Mouse (Mus musculus) limb, embryonic 15.5 days (tissue): ENCODE data around the gene Tas1r3. TPM values are rescaled to one million over a fixed set of nuclear protein-coding genes. Genes with fewer than 3 reads are reported as not detected.

Experiments
- ATAC-seq: fragments of 200-750 bp; cut with Nextera tagmentation; 2 replicates; pipeline ENCODE4 v1.8.0; 2017; ENCODE audit warnings: low read depth, moderate TSS enrichment; ENCODE audit not compliant: insufficient number of reproducible peaks, low FRiP score, low TSS enrichment
- H3K27ac ChIP-seq: fragments of 300-500 bp; sonication (generic); 2 replicates; pipeline ENCODE4 v1.5.1; 2015; ENCODE audit warnings: moderate library complexity, mild to moderate bottlenecking, inconsistent platforms
- H3K27me3 ChIP-seq: fragments of 300-500 bp; sonication (generic); 2 replicates; pipeline ENCODE4 v1.6.1; 2015; ENCODE audit warnings: inconsistent platforms
- H3K36me3 ChIP-seq: fragments of 300-500 bp; sonication (generic); 2 replicates; pipeline ENCODE4 v1.6.1; 2015; ENCODE audit warnings: inconsistent platforms
- H3K4me1 ChIP-seq: fragments of 300-500 bp; sonication (generic); 2 replicates; pipeline ENCODE4 v1.6.1; 2015; ENCODE audit warnings: inconsistent platforms
- H3K4me2 ChIP-seq: fragments of 300-500 bp; sonication (generic); 2 replicates; pipeline ENCODE4 v1.6.1; 2015; ENCODE audit warnings: mild to moderate bottlenecking, inconsistent platforms
- H3K4me3 ChIP-seq: fragments of 300-500 bp; sonication (generic); 2 replicates; pipeline ENCODE4 v1.5.1; 2015; ENCODE audit warnings: mild to moderate bottlenecking, inconsistent platforms
- H3K9ac ChIP-seq: fragments of 300-500 bp; sonication (generic); 2 replicates; pipeline ENCODE4 v1.6.1; 2015; ENCODE audit warnings: inconsistent platforms
- H3K9me3 ChIP-seq: fragments of 300-500 bp; sonication (generic); 2 replicates; pipeline ENCODE4 v1.6.1; 2016; ENCODE audit warnings: inconsistent platforms
- WGBS: fragments of 180-500 bp; shearing (Covaris S2); methylation state at CpG from one replicate; pipeline ENCODE4 v1.1.7; 2015; 5-methylcytosine and 5-hydroxymethylcytosine counted together
- polyA plus RNA-seq: library from polyadenylated mRNA; unstranded; fragments of >200 nt; fragmentation: Nextera tagmentation; extraction: Ambion mirVana; gene quantifications from 2 replicates; pipeline ENCODE4 v1.2.1, GENCODE M21; 2015

Tas1r3 gene
- polyA plus RNA-seq, 1 experiment from 2014 or later: 0.32 TPM

DNA sequence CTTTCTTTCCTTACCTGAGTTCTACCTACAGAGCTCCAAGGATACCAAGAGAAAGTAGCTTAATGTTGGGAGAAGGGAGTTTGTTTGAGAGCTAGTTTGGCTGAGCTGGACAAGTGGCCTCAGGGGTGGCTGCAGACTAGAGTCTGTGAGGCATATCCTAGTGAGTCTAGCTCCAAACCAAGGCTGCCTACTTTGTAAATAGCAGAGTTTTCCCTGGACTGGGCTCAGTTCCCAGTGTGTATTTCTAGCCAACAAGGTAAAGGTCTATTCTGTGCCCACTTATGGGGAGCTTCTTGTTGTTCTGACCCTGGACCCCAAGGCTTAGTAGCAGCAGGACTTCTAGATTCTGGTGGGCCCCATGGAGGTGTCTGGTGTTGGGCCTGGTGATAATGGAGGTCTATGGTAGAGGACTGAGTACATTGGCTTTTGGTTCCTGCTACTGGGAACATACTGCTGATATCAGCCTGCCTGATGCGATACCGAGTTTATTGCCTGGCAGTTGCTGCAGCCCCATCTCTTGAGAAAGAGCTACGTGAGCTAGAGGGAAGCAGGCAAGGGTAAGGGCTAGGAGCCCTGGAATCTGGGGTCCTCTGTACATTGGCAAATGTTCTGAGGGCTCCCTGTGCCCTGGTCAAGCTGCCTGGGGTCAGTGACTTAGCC lies 13.2 kb downstream of the Tas1r3 start:
- Histone ChIP-seq H3K27ac (no peak overlapping the region), H3K4me3 (no peak overlapping the region), H3K4me2 (no peak overlapping the region), H3K36me3 (peaks cover 23% of the 10 kb centered on the region), H3K9me3 (no peaks in the 10 kb centered on the region), H3K4me1 (peaks cover 42% of the 10 kb centered on the region), H3K9ac (no peak overlapping the region), H3K27me3 (no peaks in the 10 kb centered on the region)
- no peak for ATAC-seq
- WGBS: 89% methylated on average over 3 of the region's 3 CpGs

DNA sequence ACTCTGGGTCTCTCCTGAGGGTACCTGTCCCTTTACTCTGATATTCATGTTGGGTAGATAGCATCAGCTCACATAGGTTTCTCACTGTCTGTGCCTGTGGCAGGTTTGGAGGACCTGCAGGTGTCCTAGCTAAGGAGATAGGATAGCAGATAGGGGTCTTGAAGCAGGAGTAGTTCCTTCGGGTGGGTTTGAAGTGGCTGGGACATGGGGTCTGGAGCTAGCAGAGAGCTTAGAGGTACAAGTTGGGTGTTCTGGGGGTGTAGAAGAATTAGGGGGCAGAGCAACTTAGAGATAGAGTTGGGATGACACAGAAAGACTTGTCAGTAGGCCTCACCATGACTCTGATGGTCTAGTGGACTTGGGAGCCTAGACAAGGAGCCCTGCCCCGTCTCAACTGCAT lies 13.8 kb downstream of the Tas1r3 start:
- peaks cover 18% of the 10 kb centered on the region for H3K36me3 ChIP-seq
- no peak overlapping the region for H3K4me2 ChIP-seq
- no peak overlapping the region for H3K27ac ChIP-seq
- no peak overlapping the region for H3K4me3 ChIP-seq
- peaks cover 42% of the 10 kb centered on the region for H3K4me1 ChIP-seq
- no peak for ATAC-seq
- H3K27me3 ChIP-seq: no peaks in the 10 kb centered on the region
- no peak overlapping the region for H3K9ac ChIP-seq
- H3K9me3 ChIP-seq: no peaks in the 10 kb centered on the region
- WGBS: 87% methylated on average over 2 of the region's 2 CpGs

DNA sequence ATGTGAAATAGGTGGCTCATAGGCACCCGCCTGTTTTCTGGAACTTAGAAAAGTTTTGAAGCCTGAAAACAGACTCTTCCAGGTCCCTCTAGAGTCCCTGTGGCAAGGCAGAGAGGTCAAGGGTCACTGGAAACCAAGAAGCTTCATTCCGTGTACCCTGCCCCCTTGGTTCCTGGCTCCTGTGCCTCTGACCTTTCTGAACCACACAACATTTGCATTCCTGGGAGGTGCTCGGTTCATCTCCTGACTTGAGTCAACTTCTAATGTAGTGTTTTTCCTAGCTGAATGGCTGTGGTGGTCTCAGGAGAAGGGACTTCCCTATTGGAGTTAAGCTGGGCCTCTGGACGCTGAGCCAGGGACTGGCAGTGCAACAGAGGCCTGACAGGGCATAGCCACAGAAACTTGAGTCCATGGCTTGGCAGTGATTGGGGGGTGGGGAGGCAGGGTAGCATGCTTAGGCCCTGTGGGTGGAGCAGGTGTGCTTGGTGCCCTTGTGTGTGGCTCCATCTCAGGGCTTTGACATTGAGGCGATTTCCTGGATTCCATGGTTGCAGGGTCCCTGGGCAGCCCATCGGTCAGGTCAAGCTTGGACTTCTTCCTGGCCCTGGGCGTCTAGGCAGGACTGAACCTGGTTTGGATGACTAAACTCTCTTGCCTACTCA lies 14.6 kb downstream of the Tas1r3 start:
- 65% methylated on average over 7 of the region's 7 CpGs for WGBS
- ATAC-seq: no peak
- Histone ChIP-seq H3K9me3 (no peaks in the 10 kb centered on the region), H3K4me1 (peaks cover 42% of the 10 kb centered on the region), H3K27ac (no peak overlapping the region), H3K4me3 (peak overlapping the region; percentile 89), H3K4me2 (peak overlapping the region; percentile 94), H3K9ac (peak overlapping the region; percentile 88; the same call in 1 of the 2 replicates), H3K27me3 (no peaks in the 10 kb centered on the region), H3K36me3 (peaks cover 15% of the 10 kb centered on the region)

DNA sequence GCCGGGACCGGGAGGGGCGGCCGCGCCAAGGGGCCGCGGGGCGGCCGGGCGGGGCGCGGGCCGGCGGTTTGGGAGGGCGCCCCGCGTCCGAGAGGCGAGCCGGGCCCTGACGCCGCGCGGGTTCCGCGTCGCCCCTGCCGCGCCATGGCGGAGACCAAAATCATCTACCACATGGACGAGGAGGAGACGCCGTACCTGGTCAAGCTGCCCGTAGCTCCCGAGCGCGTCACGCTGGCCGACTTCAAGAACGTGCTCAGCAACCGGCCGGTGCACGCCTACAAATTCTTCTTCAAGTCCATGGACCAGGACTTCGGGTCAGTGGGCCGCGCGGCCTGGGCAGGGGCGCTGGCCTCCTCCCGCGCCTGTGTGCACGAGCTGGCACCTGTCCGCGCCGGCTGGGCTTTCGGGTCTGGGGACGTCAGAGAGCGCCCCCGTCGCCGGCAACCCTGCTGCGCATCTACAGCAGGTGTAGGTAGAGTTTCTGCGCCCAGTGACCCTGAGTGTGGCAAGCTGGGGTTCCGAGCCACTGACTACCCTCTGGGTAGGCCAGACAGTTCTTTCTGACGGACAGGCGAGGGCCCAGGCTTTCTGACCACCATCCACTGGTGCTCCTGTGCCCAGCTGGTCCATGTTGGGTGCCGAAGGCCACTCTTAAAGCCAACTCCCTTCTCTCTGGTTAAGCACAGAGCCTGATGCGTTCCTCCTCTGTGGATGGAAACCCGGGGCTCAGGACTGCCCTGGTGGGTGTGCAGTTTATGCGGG lies 15.4 kb downstream of the Tas1r3 start:
- 1% methylated on average over 68 of the region's 69 CpGs for WGBS
- peak overlapping the region; percentile 94 for H3K4me2 ChIP-seq
- peak overlapping the region; percentile 89 for H3K4me3 ChIP-seq
- no peaks in the 10 kb centered on the region for H3K27me3 ChIP-seq
- peak overlapping the region; percentile 88 for H3K9ac ChIP-seq
- peak; percentile 45 for ATAC-seq
- no peaks in the 10 kb centered on the region for H3K9me3 ChIP-seq
- peaks cover 17% of the 10 kb centered on the region for H3K36me3 ChIP-seq
- peaks cover 42% of the 10 kb centered on the region for H3K4me1 ChIP-seq
- H3K27ac ChIP-seq: peak overlapping the region; percentile 84

DNA sequence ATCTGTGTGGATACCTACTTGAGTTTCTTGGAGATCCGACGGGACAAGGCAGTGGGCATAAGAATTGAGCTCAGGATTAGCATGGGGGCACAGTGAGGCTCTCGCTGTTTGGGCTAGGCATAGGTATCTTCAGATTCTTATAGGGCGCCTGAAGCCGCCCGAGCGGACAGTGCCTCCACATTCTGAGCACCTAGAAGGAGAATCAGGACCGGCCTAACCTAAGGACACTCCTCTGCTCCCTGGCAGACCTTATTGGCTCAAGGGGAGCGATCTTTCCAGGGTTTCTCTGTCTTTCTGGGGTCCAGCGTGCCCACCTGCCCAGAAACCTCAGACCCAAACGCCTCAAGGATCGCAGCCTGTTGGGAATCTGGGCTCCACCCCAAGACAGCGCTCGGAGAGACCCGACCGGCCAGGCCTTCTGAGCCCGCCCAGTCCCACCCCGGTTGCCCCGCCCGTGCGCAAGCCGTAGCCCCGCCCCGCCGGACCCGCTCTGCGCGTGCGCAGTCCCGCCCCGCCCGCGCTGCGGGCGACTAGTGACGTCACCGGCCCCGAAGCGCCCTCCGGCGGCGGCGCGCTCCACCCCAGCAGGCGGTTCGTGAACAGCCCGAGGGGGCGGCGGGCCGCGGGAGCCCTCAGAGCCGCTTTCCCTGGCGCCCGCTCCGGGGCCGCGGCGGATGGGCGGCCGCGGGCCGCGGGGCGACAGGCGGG lies 16.1 kb downstream of the Tas1r3 start, which contains the start of gene Dvl1:
Gene Dvl1, plus strand, starts transcription at position 532 of the 708 bp plus-strand sequence.
- peak within 1 kb of the TSS; percentile 88 for H3K9ac ChIP-seq
- H3K36me3 ChIP-seq: peaks cover 19% of the 10 kb centered on the region
- no peaks in the 10 kb centered on the region for H3K9me3 ChIP-seq
- H3K4me3 ChIP-seq: peak within 1 kb of the TSS; percentile 89
- no peaks in the 10 kb centered on the region for H3K27me3 ChIP-seq
- 2% methylated on average over 51 of the region's 65 CpGs for WGBS
- peak within 1 kb of the TSS; percentile 94 for H3K4me2 ChIP-seq
- ATAC-seq: peak; percentile 87
- peak within 1 kb of the TSS; percentile 84 for H3K27ac ChIP-seq
- H3K4me1 ChIP-seq: peaks cover 42% of the 10 kb centered on the region

DNA sequence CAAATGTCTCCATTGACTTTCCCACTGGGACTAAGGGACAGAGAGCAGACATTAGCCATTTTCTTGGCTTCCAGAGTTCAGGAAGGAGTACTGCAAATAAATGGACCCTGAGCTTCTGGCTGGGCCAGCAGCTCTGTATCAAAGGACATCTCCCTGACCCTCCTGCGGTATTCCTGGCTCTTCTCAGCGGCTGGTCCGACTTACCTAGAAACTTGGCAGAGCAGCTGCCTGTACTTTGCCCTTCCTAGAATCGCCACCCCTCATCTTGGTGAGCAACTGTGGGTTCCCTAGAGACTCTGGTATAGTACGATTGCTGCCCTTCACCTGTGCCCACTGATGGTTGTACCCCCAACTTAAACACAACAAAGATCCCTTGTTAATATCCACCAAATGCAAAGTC lies 19.9 kb downstream of the Tas1r3 start:
- H3K9me3 ChIP-seq: no peaks in the 10 kb centered on the region
- H3K4me3 ChIP-seq: no peak overlapping the region
- H3K36me3 ChIP-seq: peaks cover 24% of the 10 kb centered on the region
- no peak for ATAC-seq
- no peaks in the 10 kb centered on the region for H3K27me3 ChIP-seq
- WGBS: 91% methylated on average over 5 of the region's 5 CpGs
- H3K9ac ChIP-seq: no peak overlapping the region
- H3K4me1 ChIP-seq: peaks cover 49% of the 10 kb centered on the region
- H3K27ac ChIP-seq: no peak overlapping the region
- no peak overlapping the region for H3K4me2 ChIP-seq

DNA sequence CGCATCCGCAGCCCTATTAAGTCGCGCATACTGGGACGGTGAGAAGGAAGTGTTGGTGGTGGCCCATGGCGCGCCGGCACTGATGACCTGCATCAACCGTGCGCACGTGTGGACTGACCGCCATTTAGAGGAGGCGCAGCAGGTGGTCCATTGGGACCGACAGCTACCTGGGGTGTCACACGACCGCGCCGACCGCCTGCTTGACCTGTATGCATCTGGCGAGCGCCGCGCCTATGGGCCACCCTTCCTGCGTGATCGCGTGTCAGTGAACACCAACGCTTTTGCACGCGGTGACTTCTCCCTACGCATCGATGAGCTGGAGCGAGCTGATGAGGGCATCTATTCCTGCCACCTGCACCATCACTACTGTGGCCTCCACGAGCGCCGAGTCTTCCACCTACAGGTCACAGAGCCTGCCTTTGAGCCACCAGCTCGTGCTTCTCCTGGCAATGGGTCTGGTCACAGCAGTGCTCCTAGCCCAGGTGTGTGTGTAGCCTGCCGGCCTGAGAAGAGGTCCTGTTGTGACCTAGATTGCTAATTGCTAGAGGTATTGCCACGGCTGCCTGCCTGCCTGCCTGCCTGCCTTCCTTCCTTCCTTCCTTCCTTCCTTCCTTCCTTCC lies 21.4 kb downstream of the Tas1r3 start:
- WGBS: 41% methylated on average over 38 of the region's 38 CpGs
- Histone ChIP-seq H3K9ac (no peak overlapping the region), H3K4me2 (peak overlapping the region; percentile 92), H3K36me3 (peaks cover 24% of the 10 kb centered on the region), H3K27ac (peak overlapping the region; percentile 86; the same call in 1 of the 2 replicates), H3K27me3 (no peaks in the 10 kb centered on the region), H3K4me1 (peaks cover 49% of the 10 kb centered on the region), H3K4me3 (peak overlapping the region; percentile 56), H3K9me3 (no peaks in the 10 kb centered on the region)
- ATAC-seq: no peak

DNA sequence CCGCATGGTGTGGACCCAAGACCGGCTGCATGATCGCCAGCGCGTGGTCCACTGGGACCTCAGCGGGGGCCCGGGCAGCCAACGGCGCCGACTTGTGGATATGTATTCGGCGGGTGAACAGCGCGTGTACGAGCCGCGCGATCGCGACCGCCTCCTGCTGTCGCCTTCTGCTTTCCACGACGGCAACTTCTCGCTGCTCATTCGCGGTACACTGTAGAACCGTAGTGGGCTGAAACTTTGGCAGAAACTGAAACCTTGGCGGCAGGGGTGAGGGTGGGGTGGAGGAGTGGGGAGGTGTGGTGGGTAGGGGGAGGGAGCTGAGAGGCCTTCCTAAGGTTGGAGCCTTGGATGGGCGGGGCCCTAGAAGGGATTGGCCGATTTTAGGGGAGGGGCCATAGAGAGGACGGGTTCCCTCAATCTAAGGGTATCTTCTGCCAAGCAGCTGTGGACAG lies 22.1 kb downstream of the Tas1r3 start:
- WGBS: 1% methylated on average over 32 of the region's 32 CpGs
- H3K9ac ChIP-seq: peak overlapping the region; percentile 55
- ATAC-seq: peak; percentile 71

DNA sequence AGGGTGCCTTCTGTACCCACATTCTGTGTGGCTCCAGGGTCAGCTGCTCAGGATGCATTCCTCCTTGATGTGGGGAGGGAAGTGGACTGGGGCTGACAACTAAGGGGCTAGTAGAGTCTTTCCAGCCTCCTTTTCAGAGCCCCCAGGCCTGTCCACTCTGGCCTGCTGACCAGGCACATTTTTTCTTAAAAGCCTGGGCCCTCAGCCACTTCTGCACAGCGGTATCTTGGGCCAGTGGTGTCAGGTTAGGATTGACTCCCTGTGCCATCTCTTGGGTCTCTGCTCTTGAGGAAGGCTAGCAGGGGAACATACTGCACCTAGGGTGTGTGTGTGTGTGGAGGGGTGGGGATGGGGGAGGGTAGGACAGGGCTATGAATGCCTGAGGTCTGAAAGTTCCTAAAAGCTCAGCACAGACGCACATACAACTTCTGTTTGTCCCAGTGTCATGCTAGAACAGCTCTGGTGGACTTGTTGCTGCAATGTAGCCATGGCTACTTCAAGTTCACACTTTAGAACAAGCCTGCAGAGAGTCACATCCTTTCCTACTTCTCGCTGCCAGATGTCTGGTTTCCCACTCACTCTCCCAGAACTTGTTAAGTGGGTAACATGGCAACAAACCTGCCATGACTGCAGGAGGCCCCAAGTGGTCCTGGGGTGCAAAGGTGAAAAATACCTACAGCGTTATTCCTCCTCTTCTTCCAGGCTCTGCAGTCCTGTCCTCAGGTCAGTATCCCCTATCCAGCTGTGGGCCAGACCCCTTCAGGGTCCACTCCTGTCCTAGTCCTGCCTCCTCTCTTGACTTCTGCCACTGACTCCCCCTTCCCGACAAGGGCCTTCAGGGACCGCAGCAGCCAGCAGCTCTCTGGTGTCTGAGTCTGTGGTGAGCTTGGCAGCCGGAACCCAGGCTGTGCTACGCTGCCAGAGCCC lies 22.8 kb downstream of the Tas1r3 start:
- WGBS: 8% methylated on average over 8 of the region's 8 CpGs

More for the DNA sequence above, 22.1 kb downstream of the Tas1r3 start:
- peak overlapping the region; percentile 56 for H3K4me3 ChIP-seq
- peaks cover 45% of the 10 kb centered on the region for H3K4me1 ChIP-seq
- peak overlapping the region; percentile 86 for H3K27ac ChIP-seq
- H3K27me3 ChIP-seq: no peaks in the 10 kb centered on the region
- peaks cover 24% of the 10 kb centered on the region for H3K36me3 ChIP-seq
- peak overlapping the region; percentile 92 for H3K4me2 ChIP-seq
- no peaks in the 10 kb centered on the region for H3K9me3 ChIP-seq

DNA sequence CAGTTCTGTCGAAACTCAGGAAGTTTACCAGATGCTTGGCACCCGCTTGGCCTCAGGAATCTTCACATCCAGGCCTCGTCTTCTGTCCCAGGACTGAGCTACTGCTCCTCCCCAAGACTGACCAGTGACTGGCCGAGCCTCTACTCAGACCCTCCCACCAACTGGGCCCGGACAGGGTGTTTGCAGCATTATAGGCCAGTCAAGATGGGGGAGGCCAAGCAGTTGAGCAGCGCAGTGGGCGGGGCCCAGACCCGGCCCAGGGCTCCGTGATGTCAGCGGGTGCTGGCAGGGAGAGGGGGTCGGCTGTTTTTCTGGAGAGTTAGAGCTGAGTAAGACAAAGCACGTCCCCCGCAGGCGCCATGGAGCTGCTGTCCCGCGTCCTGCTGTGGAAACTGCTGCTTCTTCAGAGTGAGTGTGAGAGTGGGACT lies 23.7 kb downstream of the Tas1r3 start, which contains the start of gene Mxra8:
Gene Mxra8, plus strand, starts transcription at position 198 of the 428 bp plus-strand sequence.
- peaks cover 45% of the 10 kb centered on the region for H3K4me1 ChIP-seq
- H3K9me3 ChIP-seq: no peaks in the 10 kb centered on the region
- peak within 1 kb of the TSS; percentile 55 for H3K9ac ChIP-seq
- WGBS: 4% methylated on average over 16 of the region's 16 CpGs
- peaks cover 24% of the 10 kb centered on the region for H3K36me3 ChIP-seq
- peak within 1 kb of the TSS; percentile 92 for H3K4me2 ChIP-seq
- H3K27ac ChIP-seq: peak within 1 kb of the TSS; percentile 86
- peak; percentile 79 for ATAC-seq
- H3K27me3 ChIP-seq: no peaks in the 10 kb centered on the region
- H3K4me3 ChIP-seq: peak within 1 kb of the TSS; percentile 56

More for the DNA sequence above, 22.8 kb downstream of the Tas1r3 start:
- Histone ChIP-seq H3K9me3 (no peaks in the 10 kb centered on the region), H3K4me3 (peak overlapping the region; percentile 56), H3K4me1 (peaks cover 45% of the 10 kb centered on the region), H3K9ac (peak overlapping the region; percentile 55), H3K27me3 (no peaks in the 10 kb centered on the region), H3K36me3 (peaks cover 24% of the 10 kb centered on the region), H3K27ac (peak overlapping the region; percentile 86), H3K4me2 (peak overlapping the region; percentile 92)
- ATAC-seq: no peak; the same call in 1 of the 2 replicates
